Mouse (Mus musculus): Measurements from ENCODE around the gene Gm10382. TPM values are rescaled to one million over a fixed set of nuclear protein-coding genes. Genes with fewer than 3 reads are reported as not detected.
"Not testable (repeated sequence)": the region's sequence is repeated elsewhere in the genome, so short reads cannot be mapped to it uniquely, and the experiment has no call there.

Gm10382 gene
- polyA plus RNA-seq, 1 experiment from 2014 or later = 0.32 TPM

DNA sequence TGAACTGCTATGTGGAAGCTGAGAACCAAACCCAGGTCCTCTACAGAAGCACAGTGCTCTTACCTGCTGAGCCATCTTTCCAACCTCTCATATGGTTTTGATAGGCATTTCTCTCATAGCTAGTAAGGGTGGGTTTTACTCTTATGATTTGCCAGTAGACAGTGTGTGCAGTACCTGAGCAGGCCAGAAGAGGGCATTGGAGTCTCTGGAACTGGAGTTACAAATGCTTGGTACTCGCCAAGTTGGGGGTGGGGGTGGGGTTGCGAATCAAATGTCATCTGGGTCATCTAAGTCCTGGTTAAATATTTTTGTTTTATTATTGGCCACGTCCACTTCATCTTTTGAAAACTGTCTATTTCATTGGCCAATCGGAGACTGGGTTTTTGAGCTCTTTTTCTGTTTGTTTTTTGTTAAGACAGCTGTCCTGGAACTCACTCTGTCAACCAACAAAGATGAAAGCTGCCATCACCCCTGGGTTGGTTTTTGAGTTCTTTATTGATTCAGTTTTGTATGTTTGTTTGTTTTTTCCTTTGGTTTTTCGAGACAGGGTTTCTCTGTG lies 22.9 kb downstream of the Gm10382 start:
- H3K9me3 ChIP-seq = no peaks in the 10 kb centered on the region
- H3K27me3 ChIP-seq = no peaks in the 10 kb centered on the region
- H3K27ac ChIP-seq = no peak overlapping the region
- H3K4me2 ChIP-seq = no peak overlapping the region
- no peak overlapping the region for H3K9ac ChIP-seq
- peaks cover 43% of the 10 kb centered on the region for H3K36me3 ChIP-seq
- H3K4me3 ChIP-seq = no peak overlapping the region
- 62% methylated on average over 5 of the region's 5 CpGs for WGBS
- peaks cover 16% of the 10 kb centered on the region for H3K4me1 ChIP-seq
- ATAC-seq (ENCODE audit: insufficient number of reproducible peaks, low FRiP score, low TSS enrichment, low read depth) = no peak

GRCm38 (mm10) chr5:125412536-125412935 lies 23.4 kb downstream of the Gm10382 start:
- not testable (repeated sequence) for ATAC-seq (ENCODE audit: insufficient number of reproducible peaks, low FRiP score, low TSS enrichment, low read depth)

GRCm38 (mm10) chr5:125413763-125414162 lies 24.6 kb downstream of the Gm10382 start:
- Histone ChIP-seq H3K27ac (no peak overlapping the region), H3K9me3 (no peaks in the 10 kb centered on the region), H3K9ac (no peak overlapping the region), H3K4me3 (no peak overlapping the region), H3K27me3 (no peaks in the 10 kb centered on the region), H3K4me1 (peaks cover 11% of the 10 kb centered on the region), H3K36me3 (peaks cover 60% of the 10 kb centered on the region), H3K4me2 (no peak overlapping the region)
- no peak for ATAC-seq (ENCODE audit: insufficient number of reproducible peaks, low FRiP score, low TSS enrichment, low read depth)
- WGBS = 86% methylated on average over 4 of the region's 4 CpGs

More at GRCm38 (mm10) chr5:125412536-125412935, 23.4 kb downstream of the Gm10382 start:
- not testable (repeated sequence) for H3K9ac ChIP-seq, H3K9me3 ChIP-seq, H3K4me2 ChIP-seq, H3K27ac ChIP-seq, H3K27me3 ChIP-seq, H3K4me3 ChIP-seq
- 90% methylated on average over 8 of the region's 8 CpGs for WGBS
- peaks cover 48% of the 10 kb centered on the region for H3K36me3 ChIP-seq
- peaks cover 12% of the 10 kb centered on the region for H3K4me1 ChIP-seq

DNA sequence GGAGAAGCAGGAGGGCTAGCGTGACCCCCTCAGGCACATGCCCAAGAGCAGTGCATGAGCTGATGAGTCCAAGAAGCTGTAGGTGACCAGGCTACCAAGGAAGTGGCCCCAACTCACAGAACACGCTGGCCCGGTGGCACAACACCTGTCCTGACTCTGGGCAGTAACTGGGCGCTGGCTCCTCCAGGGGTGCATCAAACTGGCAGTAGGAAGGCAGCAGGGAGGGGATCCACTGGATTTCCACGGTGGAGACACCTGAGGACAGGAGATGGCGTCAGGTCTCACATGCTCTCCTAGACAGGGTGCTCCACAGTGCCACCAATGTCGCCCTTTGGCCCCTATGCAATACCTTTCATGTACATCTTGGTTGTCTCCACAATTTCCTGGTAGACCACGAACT lies 27.1 kb downstream of the Gm10382 start:
- no peaks in the 10 kb centered on the region for H3K9me3 ChIP-seq
- H3K36me3 ChIP-seq = peaks cover 84% of the 10 kb centered on the region
- no peak for ATAC-seq (ENCODE audit: insufficient number of reproducible peaks, low FRiP score, low TSS enrichment, low read depth)
- H3K4me3 ChIP-seq = no peak overlapping the region
- no peaks in the 10 kb centered on the region for H3K27me3 ChIP-seq
- H3K4me2 ChIP-seq = no peak overlapping the region
- no peak overlapping the region for H3K27ac ChIP-seq
- no peaks in the 10 kb centered on the region for H3K4me1 ChIP-seq
- WGBS = 93% methylated on average over 8 of the region's 8 CpGs
- H3K9ac ChIP-seq = no peak overlapping the region

DNA sequence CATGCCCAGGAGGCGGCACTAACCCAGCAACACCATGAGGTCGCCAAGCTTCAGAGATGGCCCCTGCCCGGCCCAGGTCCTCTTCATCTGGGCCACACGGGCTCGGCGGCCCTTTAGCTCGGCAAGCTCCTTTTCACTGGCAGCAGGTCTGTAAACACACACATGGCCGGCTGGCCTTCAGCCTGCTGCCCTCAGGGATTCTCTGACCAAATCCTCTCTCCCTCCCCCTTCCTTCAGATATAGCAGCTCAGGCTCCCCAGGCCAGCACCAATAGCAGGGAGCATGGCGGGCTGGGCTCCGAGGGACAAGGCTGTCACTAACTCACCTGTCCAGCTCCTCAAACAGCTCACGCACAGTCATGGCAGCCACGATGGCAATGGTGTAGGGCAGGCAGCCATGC lies 29.5 kb downstream of the Gm10382 start:
- Histone ChIP-seq H3K4me3 (no peak overlapping the region), H3K36me3 (peaks cover 98% of the 10 kb centered on the region), H3K4me1 (no peaks in the 10 kb centered on the region), H3K9me3 (no peaks in the 10 kb centered on the region), H3K27ac (no peak overlapping the region), H3K4me2 (no peak overlapping the region), H3K9ac (no peak overlapping the region), H3K27me3 (no peaks in the 10 kb centered on the region)
- no peak for ATAC-seq (ENCODE audit: insufficient number of reproducible peaks, low FRiP score, low TSS enrichment, low read depth)
- WGBS = 91% methylated on average over 12 of the region's 12 CpGs

- WGBS = 68% methylated on average over 11 of the region's 11 CpGs
- Histone ChIP-seq H3K27me3 (no peaks in the 10 kb centered on the region), H3K9ac (no peak overlapping the region), H3K4me3 (no peak overlapping the region), H3K4me1 (no peaks in the 10 kb centered on the region), H3K36me3 (peaks cover 98% of the 10 kb centered on the region), H3K27ac (no peak overlapping the region), H3K9me3 (no peaks in the 10 kb centered on the region), H3K4me2 (no peak overlapping the region)
- no peak for ATAC-seq (ENCODE audit: insufficient number of reproducible peaks, low FRiP score, low TSS enrichment, low read depth)
Measured at GRCm38 (mm10) chr5:125419124-125419523, 30.0 kb downstream of the Gm10382 start.

- Histone ChIP-seq H3K36me3 (peaks cover 100% of the 10 kb centered on the region), H3K4me3 (no peak overlapping the region), H3K4me1 (no peaks in the 10 kb centered on the region), H3K9me3 (no peaks in the 10 kb centered on the region), H3K9ac (no peak overlapping the region), H3K27ac (no peak overlapping the region), H3K4me2 (no peak overlapping the region), H3K27me3 (no peaks in the 10 kb centered on the region)
- ATAC-seq (ENCODE audit: insufficient number of reproducible peaks, low FRiP score, low TSS enrichment, low read depth) = no peak
- WGBS = 89% methylated on average over 10 of the region's 10 CpGs
Measured at GRCm38 (mm10) chr5:125425698-125426276, 36.7 kb downstream of the Gm10382 start.

DNA sequence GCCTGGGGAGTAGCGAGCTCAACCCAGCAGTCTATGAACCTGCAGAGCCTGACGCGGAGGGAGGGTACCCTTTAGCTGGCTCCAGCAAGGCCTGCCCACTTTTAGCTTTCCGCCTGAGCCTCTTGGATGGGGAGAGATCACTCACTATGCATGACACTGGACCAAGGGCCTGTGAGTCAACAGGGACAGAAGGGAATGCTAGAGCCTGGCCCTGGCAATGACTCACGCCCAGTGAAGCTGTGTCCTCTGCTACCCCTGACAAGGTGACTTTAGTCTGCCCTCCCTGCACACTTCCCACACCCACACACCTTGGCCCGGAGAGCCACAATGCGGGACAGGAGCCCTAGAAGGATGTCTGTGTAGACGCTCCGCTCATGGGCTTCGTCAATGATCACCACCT lies 37.2 kb downstream of the Gm10382 start:
- no peak overlapping the region for H3K27ac ChIP-seq
- no peaks in the 10 kb centered on the region for H3K27me3 ChIP-seq
- H3K4me2 ChIP-seq = no peak overlapping the region
- H3K4me1 ChIP-seq = no peaks in the 10 kb centered on the region
- no peak overlapping the region for H3K9ac ChIP-seq
- H3K9me3 ChIP-seq = no peaks in the 10 kb centered on the region
- 95% methylated on average over 10 of the region's 10 CpGs for WGBS
- no peak overlapping the region for H3K4me3 ChIP-seq
- no peak for ATAC-seq (ENCODE audit: insufficient number of reproducible peaks, low FRiP score, low TSS enrichment, low read depth)
- H3K36me3 ChIP-seq = peaks cover 100% of the 10 kb centered on the region

DNA sequence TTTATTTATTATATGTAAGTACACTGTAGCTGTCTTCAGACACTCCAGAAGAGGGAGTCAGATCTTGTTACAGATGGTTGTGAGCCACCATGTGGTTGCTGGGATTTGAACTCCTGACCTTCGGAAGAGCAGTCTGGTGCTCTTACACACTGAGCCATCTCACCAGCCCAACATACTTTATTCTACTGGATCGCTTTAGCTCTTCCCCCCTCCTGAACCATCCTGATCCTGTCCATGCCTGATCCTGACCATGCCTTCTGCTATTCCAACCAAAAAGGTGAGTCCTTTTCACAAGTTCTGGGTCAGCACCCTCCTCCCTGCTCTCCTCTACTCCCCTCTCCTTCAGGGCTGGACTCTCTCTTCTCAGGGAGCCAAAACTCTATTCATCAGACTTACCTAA lies 43.2 kb downstream of the Gm10382 start:
- Histone ChIP-seq H3K36me3 (peaks cover 46% of the 10 kb centered on the region), H3K4me1 (peaks cover 11% of the 10 kb centered on the region)
- 100% methylated on average over 2 of the region's 2 CpGs for WGBS
- not testable (repeated sequence) for H3K27me3 ChIP-seq; H3K27ac ChIP-seq; H3K9me3 ChIP-seq; H3K9ac ChIP-seq; H3K4me2 ChIP-seq; ATAC-seq (ENCODE audit: insufficient number of reproducible peaks, low FRiP score, low TSS enrichment, low read depth); H3K4me3 ChIP-seq

GRCm38 (mm10) chr5:125433793-125434337 lies 44.7 kb downstream of the Gm10382 start, which contains the start of gene Dhx37:
TSS of gene Dhx37 (minus strand) at chr5:125434121.
- Histone ChIP-seq H3K4me3 (peak within 1 kb of the TSS; percentile 94), H3K4me2 (peak within 1 kb of the TSS; percentile 86), H3K9me3 (no peaks in the 10 kb centered on the region), H3K9ac (peak within 1 kb of the TSS; percentile 95), H3K27ac (peak within 1 kb of the TSS; percentile 65; the same call in 1 of the 2 replicates), H3K27me3 (no peaks in the 10 kb centered on the region), H3K36me3 (peaks cover 30% of the 10 kb centered on the region), H3K4me1 (peaks cover 11% of the 10 kb centered on the region)
- peak; percentile 92 for ATAC-seq (ENCODE audit: insufficient number of reproducible peaks, low FRiP score, low TSS enrichment, low read depth)
- under 1% methylated on average over 46 of the region's 46 CpGs for WGBS

DNA sequence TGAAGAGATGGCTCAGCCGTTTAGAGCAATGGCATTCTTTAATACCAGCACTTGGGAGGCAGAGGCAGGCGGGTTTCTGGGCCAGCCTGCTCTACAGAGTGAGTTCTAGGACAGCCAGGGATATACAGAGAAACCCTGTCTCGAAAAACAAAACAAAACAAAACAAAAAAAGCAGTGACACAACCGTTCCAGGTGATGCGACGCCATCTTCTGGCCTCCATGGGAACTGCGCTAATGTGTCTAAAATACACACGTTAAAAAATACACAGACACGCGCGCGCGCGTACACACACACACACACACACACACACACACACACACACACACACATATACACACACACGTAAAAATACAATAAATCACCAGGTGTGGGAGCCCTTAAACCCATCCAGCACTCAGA lies 45.2 kb downstream of the Gm10382 start:
- H3K27me3 ChIP-seq; ATAC-seq (ENCODE audit: insufficient number of reproducible peaks, low FRiP score, low TSS enrichment, low read depth); H3K9me3 ChIP-seq; H3K27ac ChIP-seq; H3K9ac ChIP-seq: not testable (repeated sequence)
- peaks cover 11% of the 10 kb centered on the region for H3K4me1 ChIP-seq
- WGBS = 55% methylated on average over 15 of the region's 15 CpGs
- H3K36me3 ChIP-seq = peaks cover 25% of the 10 kb centered on the region
- peak overlapping the region; percentile 94 for H3K4me3 ChIP-seq
- H3K4me2 ChIP-seq = peak overlapping the region; percentile 86
